Mouse (Mus musculus): ENCODE measurements around the gene Tnfsf10. TPM values are rescaled to one million over a fixed set of nuclear protein-coding genes. Genes with fewer than 3 reads are reported as not detected.

The Tnfsf10 gene
- polyA plus RNA-seq, 1 experiment from 2014 or later = 0.19 TPM

Other genes starting within 250 kb of the Tnfsf10 start
- gene Ect2, start 163.2 kb upstream of the Tnfsf10 start, polyA plus RNA-seq (2015; fragmentation: Nextera tagmentation; extraction: Ambion mirVana) = 7.8 and 9.6 TPM in 2 replicates
- 11.2 and 12.8 TPM in 2 replicates for gene Nceh1, start 134.1 kb upstream of the Tnfsf10 start, polyA plus RNA-seq (2015; fragmentation: Nextera tagmentation; extraction: Ambion mirVana)
- 0.47 and 0.63 TPM in 2 replicates for gene Ghsr, start 54.3 kb downstream of the Tnfsf10 start, polyA plus RNA-seq (2015; fragmentation: Nextera tagmentation; extraction: Ambion mirVana)

Measured in midbrain, embryonic 15.5 days (tissue).